Mouse (Mus musculus): ENCODE data around the gene Gm28961. TPM values are rescaled to one million over a fixed set of nuclear protein-coding genes. Genes with fewer than 3 reads are reported as not detected.
"Not testable (repeated sequence)": the region's sequence is repeated elsewhere in the genome, so short reads cannot be mapped to it uniquely, and the experiment has no call there.

Gm28961 gene
- not detected for polyA plus RNA-seq (2012; fragmentation: generic; extraction: Trizol)

- H3K4me3 ChIP-seq; H3K4me2 ChIP-seq (ENCODE audit: low read depth); H3K27me3 ChIP-seq (ENCODE audit: control insufficient read depth, insufficient read depth, insufficient read length); H3K79me2 ChIP-seq (ENCODE audit: control insufficient read depth, insufficient read depth); H3ac ChIP-seq (ENCODE audit: control insufficient read depth, insufficient read length); H3K36me3 ChIP-seq (ENCODE audit: control insufficient read depth, insufficient read depth): not testable (repeated sequence)
These were observed at the start of gene Gm28961 for GRCm38 (mm10) chrY:57705397-57705796. TSS of gene Gm28961 (plus strand) at chrY:57705697.

Other genes starting within 250 kb of the Gm28961 start
- not detected for gene Gm21943, start 172.0 kb upstream of the Gm28961 start, polyA plus RNA-seq (2012; fragmentation: generic; extraction: Trizol)